Mouse (Mus musculus): Measurements from ENCODE around the gene Zfp383.

GRCm38 (mm10) chr7:29880916-29881315 is 27.1 kb upstream of the Zfp383 start:
- no peak for TF ChIP-seq POLR2A (IDR thresholded peaks at IDR 0.05; ENCODE audit: low read depth, low read length)
- TF ChIP-seq CTCF (conservative IDR thresholded peaks at IDR 0.05; ENCODE audit: insufficient read depth, insufficient read length, low read depth, low read length), result no peak

Measured in kidney, adult 2 months (tissue).